In the genomic region with DNA sequence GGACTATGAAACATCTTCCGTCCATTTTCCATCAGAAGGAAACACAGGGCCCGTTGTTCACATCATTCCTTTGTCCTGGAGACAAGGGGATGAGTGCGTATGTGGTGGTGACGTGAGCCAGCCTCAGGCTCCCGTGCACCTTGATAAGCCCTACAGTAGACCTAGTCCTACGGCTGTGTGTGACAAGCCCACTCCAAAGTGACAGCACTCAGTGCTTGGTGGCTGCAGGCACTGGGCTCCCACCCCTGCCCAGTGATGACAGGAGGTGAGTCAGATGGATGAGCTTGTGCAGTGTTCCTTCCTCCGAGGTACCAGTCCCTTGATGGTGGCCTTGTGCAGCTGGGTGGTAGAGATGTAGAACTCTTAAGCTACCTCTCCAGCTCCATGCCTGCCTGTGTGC, we compare ENCODE assay signal across 28 mouse cellular contexts. TPM values are rescaled to one million over a fixed set of nuclear protein-coding genes. Genes with fewer than 3 reads are reported as not detected.
DNase-seq lines count a peak whose midpoint lies in the region; ATAC-seq and TF ChIP-seq lines count a peak whose summit lies in the region.
"Had no signal": no experiment of that assay in that cellular context is flagged by ENCODE, and none has a peak within 500 bp of the region (broad histone marks: within the 10 kb centered on the region; RNA-seq: fewer than 3 reads in every experiment).

No protein-coding gene starts in this region.

- no peak overlapping the region for H3K9ac ChIP-seq in heart, embryonic 11.5 days (ENCODE audit: low read depth, low read length)
- no peak overlapping the region for H3K9ac ChIP-seq in heart, embryonic 14.5 days (ENCODE audit: low read length)
- H3K9ac ChIP-seq in heart, embryonic 16.5 days (ENCODE audit: low read length), result no peak overlapping the region
- H3K9ac ChIP-seq in heart, postnatal 0 days (replicated peaks; ENCODE audit: low read depth, low read length), result no peak overlapping the region
- H3K9ac ChIP-seq in hindbrain, postnatal 0 days (replicated peaks; ENCODE audit: low read length), result no peak overlapping the region
- H3K9ac ChIP-seq: embryonic facial prominence, embryonic 12.5 days; embryonic facial prominence, embryonic 15.5 days; forebrain, embryonic 12.5 days; forebrain, embryonic 15.5 days; hindbrain, embryonic 13.5 days had no signal

- H3K27me3 ChIP-seq in heart, embryonic 11.5 days (ENCODE audit: control insufficient read depth, insufficient read depth, low read length), result peaks cover 17% of the 10 kb centered on the region
- H3K27me3 ChIP-seq in heart, embryonic 14.5 days (ENCODE audit: control insufficient read depth, insufficient read depth, low read length), result peaks cover 16% of the 10 kb centered on the region; the same call in 1 of the 2 replicates
- H3K27me3 ChIP-seq in heart, embryonic 16.5 days (ENCODE audit: control insufficient read depth, insufficient read depth, low read length), result no peaks in the 10 kb centered on the region; the same call in 1 of the 2 replicates
- H3K27me3 ChIP-seq in heart, postnatal 0 days (ENCODE audit: control insufficient read depth, insufficient read depth, low read length), result no peaks in the 10 kb centered on the region
- H3K27me3 ChIP-seq in hindbrain, postnatal 0 days (ENCODE audit: insufficient read depth, low read length), result no peaks in the 10 kb centered on the region
- H3K27me3 ChIP-seq: embryonic facial prominence, embryonic 12.5 days; embryonic facial prominence, embryonic 15.5 days; forebrain, embryonic 15.5 days; hindbrain, embryonic 13.5 days had no signal

- 37% methylated on average over 7 of the region's 7 CpGs for WGBS in heart, embryonic 11.5 days (ENCODE audit: insufficient replicate concordance)
- 25% methylated on average over 7 of the region's 7 CpGs for WGBS in heart, embryonic 14.5 days
- 30% methylated on average over 7 of the region's 7 CpGs for WGBS in heart, embryonic 16.5 days
- WGBS in heart, postnatal 0 days, result 26% methylated on average over 7 of the region's 7 CpGs
- WGBS in hindbrain, postnatal 0 days, result 95% methylated on average over 7 of the region's 7 CpGs

- peak; percentile 88 for TF ChIP-seq EP300 in heart, postnatal 0 days (IDR thresholded peaks at IDR 0.05; ENCODE audit: low read depth)

- intact Hi-C loops in heart, postnatal 14 days (cut with DNase I), result no loop called here
- intact Hi-C loops in heart, postnatal 25 days (cut with DNase I), result no loop called here

- H3K36me3 ChIP-seq in heart, embryonic 11.5 days (ENCODE audit: control insufficient read depth, insufficient read depth, low read length), result peaks cover 3% of the 10 kb centered on the region; the same call in 1 of the 2 replicates
- peaks cover 12% of the 10 kb centered on the region for H3K36me3 ChIP-seq in heart, embryonic 14.5 days (ENCODE audit: control insufficient read depth, insufficient read depth, low read length)
- peaks cover 9% of the 10 kb centered on the region; the same call in 1 of the 2 replicates for H3K36me3 ChIP-seq in heart, embryonic 16.5 days (ENCODE audit: control insufficient read depth, insufficient read depth)
- no peaks in the 10 kb centered on the region for H3K36me3 ChIP-seq in heart, postnatal 0 days (replicated peaks; ENCODE audit: control insufficient read depth, insufficient read depth, low read length)
- no peaks in the 10 kb centered on the region for H3K36me3 ChIP-seq in hindbrain, postnatal 0 days (ENCODE audit: insufficient read depth, low read length)
- H3K36me3 ChIP-seq: forebrain, embryonic 12.5 days; forebrain, embryonic 15.5 days had no signal

- no peak for DNase-seq in heart, postnatal 14 days
- DNase-seq in heart, postnatal 25 days (ENCODE audit: low spot score), result no peak
- DNase-seq in heart, postnatal 0 days (ENCODE audit: low spot score), result peak; percentile 74
- DNase-seq in hindbrain, postnatal 0 days (ENCODE audit: low spot score), result no peak
- DNase-seq in right cerebral cortex, adult 18-20 months, result no peak
- DNase-seq: adrenal gland, adult 2 months; adrenal gland, postnatal 14 days; cerebellum, adult 11 months; cerebellum, adult 2 months; cerebellum, adult 9-11 months; cerebellum, postnatal 25 days; gastrocnemius, postnatal 25 days; kidney, adult 18-20 months; kidney, adult 9 months had no signal

- no peak overlapping the region for H3K4me2 ChIP-seq in heart, embryonic 11.5 days
- no peak overlapping the region for H3K4me2 ChIP-seq in heart, embryonic 14.5 days (ENCODE audit: low read length)
- no peak overlapping the region for H3K4me2 ChIP-seq in heart, embryonic 16.5 days (ENCODE audit: low read depth, low read length)
- no peak overlapping the region for H3K4me2 ChIP-seq in heart, postnatal 0 days (ENCODE audit: low read depth, low read length)
- no peak overlapping the region for H3K4me2 ChIP-seq in hindbrain, postnatal 0 days (ENCODE audit: low read depth, low read length)
- H3K4me2 ChIP-seq: embryonic facial prominence, embryonic 12.5 days; embryonic facial prominence, embryonic 15.5 days; forebrain, embryonic 12.5 days; forebrain, embryonic 15.5 days; hindbrain, embryonic 13.5 days had no signal

- H3K9me3 ChIP-seq in heart, embryonic 11.5 days (replicated peaks; ENCODE audit: control insufficient read depth, low read length), result no peaks in the 10 kb centered on the region
- 0 out of 2 replicates have a peak, but pooled peaks cover 7% of the 10 kb centered on the region for H3K9me3 ChIP-seq in heart, embryonic 14.5 days (ENCODE audit: control insufficient read depth, low read length)
- H3K9me3 ChIP-seq in heart, embryonic 16.5 days (replicated peaks; ENCODE audit: control insufficient read depth, low read length), result peaks cover 4% of the 10 kb centered on the region; the same call in 1 of the 2 replicates
- H3K9me3 ChIP-seq in heart, postnatal 0 days (replicated peaks; ENCODE audit: control insufficient read depth, low read length), result no peaks in the 10 kb centered on the region
- H3K9me3 ChIP-seq in hindbrain, postnatal 0 days (ENCODE audit: low read length), result no peaks in the 10 kb centered on the region
- H3K9me3 ChIP-seq: embryonic facial prominence, embryonic 12.5 days; embryonic facial prominence, embryonic 15.5 days; forebrain, embryonic 12.5 days; forebrain, embryonic 15.5 days; hindbrain, embryonic 10.5 days; hindbrain, embryonic 13.5 days had no signal

- no peak overlapping the region for H3K4me3 ChIP-seq in heart, embryonic 11.5 days (ENCODE audit: low read depth, low read length)
- H3K4me3 ChIP-seq in heart, embryonic 14.5 days (ENCODE audit: control insufficient read depth in 1 of 2, insufficient read depth in 1 of 2, low read depth in 1 of 2, low read length in 2 of 2), result no peak overlapping the region
- H3K4me3 ChIP-seq in heart, embryonic 16.5 days (ENCODE audit: low read length), result no peak overlapping the region
- no peak overlapping the region for H3K4me3 ChIP-seq in heart, postnatal 0 days (ENCODE audit: low read depth, low read length)
- H3K4me3 ChIP-seq in hindbrain, postnatal 0 days (ENCODE audit: low read length), result no peak overlapping the region
- H3K4me3 ChIP-seq: embryonic facial prominence, embryonic 12.5 days; embryonic facial prominence, embryonic 15.5 days; forebrain, embryonic 12.5 days; forebrain, embryonic 15.5 days; hindbrain, embryonic 10.5 days; hindbrain, embryonic 13.5 days had no signal

- H3K27ac ChIP-seq in heart, embryonic 11.5 days (ENCODE audit: low read depth, low read length), result no peak overlapping the region
- H3K27ac ChIP-seq in heart, embryonic 14.5 days (replicated peaks in 1 of 2; ENCODE audit: control insufficient read depth in 1 of 2, insufficient read depth in 1 of 2, low read depth in 2 of 2, low read length in 2 of 2), result peak overlapping the region; percentile 46 to 49; a peak in 3 of 4 replicates
- H3K27ac ChIP-seq in heart, embryonic 16.5 days (ENCODE audit: low read length), result 0 out of 2 replicates have a peak overlapping the region, but pooled peaks have one; percentile 20
- 0 out of 2 replicates have a peak overlapping the region, but pooled peaks have one; percentile 37 for H3K27ac ChIP-seq in heart, postnatal 0 days (ENCODE audit: low read depth)
- H3K27ac ChIP-seq in hindbrain, postnatal 0 days, result no peak overlapping the region
- H3K27ac ChIP-seq: embryonic facial prominence, embryonic 12.5 days; embryonic facial prominence, embryonic 15.5 days; forebrain, embryonic 12.5 days; forebrain, embryonic 15.5 days; hindbrain, embryonic 10.5 days; hindbrain, embryonic 13.5 days had no signal

- H3K4me1 ChIP-seq in heart, embryonic 11.5 days (ENCODE audit: control insufficient read depth, insufficient read depth, low read length), result peaks cover 15% of the 10 kb centered on the region
- peaks cover 9 to 13% of the 10 kb centered on the region in 2 experiments; a peak in 3 of 4 replicates for H3K4me1 ChIP-seq in heart, embryonic 14.5 days (ENCODE audit: control insufficient read depth in 2 of 2, insufficient read depth in 2 of 2, low read length in 2 of 2)
- H3K4me1 ChIP-seq in heart, embryonic 16.5 days (ENCODE audit: control insufficient read depth, insufficient read depth, low read length), result peaks cover 8% of the 10 kb centered on the region
- H3K4me1 ChIP-seq in heart, postnatal 0 days (ENCODE audit: control insufficient read depth, insufficient read depth), result no peaks in the 10 kb centered on the region
- no peaks in the 10 kb centered on the region for H3K4me1 ChIP-seq in hindbrain, postnatal 0 days (ENCODE audit: insufficient read depth, low read length)
- H3K4me1 ChIP-seq: embryonic facial prominence, embryonic 12.5 days; embryonic facial prominence, embryonic 15.5 days; forebrain, embryonic 12.5 days; forebrain, embryonic 15.5 days; hindbrain, embryonic 10.5 days; hindbrain, embryonic 13.5 days had no signal

- ATAC-seq in heart, embryonic 11.5 days (replicated peaks; ENCODE audit: insufficient number of reproducible peaks, low FRiP score, low TSS enrichment), result peak; percentile 84
- peak; percentile 94 for ATAC-seq in heart, embryonic 14.5 days (ENCODE audit: insufficient number of reproducible peaks, insufficient read depth, low FRiP score, low read depth)
- ATAC-seq in heart, embryonic 16.5 days (replicated peaks; ENCODE audit: extremely low read depth, insufficient read depth, low FRiP score), result peak; percentile 94
- ATAC-seq in heart, postnatal 0 days (ENCODE audit: insufficient read depth, low read depth), result peak; percentile 98
- no peak for ATAC-seq in hindbrain, postnatal 0 days
- ATAC-seq: CD4-positive, CD25-positive, alpha-beta regulatory T cell, adult 4 months; forebrain, embryonic 15.5 days; hindbrain, embryonic 16.5 days; inflammation-experienced regulatory T-cells, adult 6 months; intestine, embryonic 16.5 days had no signal

- no peak for TF ChIP-seq CTCF in heart, postnatal 0 days (IDR thresholded peaks at IDR 0.05; ENCODE audit: low read depth)
- TF ChIP-seq CTCF in hindbrain, postnatal 0 days (IDR thresholded peaks at IDR 0.05; ENCODE audit: low read depth), result no peak

RNA-seq across cellular contexts. Expression of a gene that starts 33.7 kb away (rescaled TPM):
- 11.2 TPM in 2 replicates for polyA plus RNA-seq in heart, embryonic 11.5 days (2014; fragmentation: Nextera tagmentation; extraction: Ambion mirVana)
- total RNA-seq in heart, postnatal 14 days (2021), result 1 to 10 TPM; 5.6 to 7.5 TPM
- polyA plus RNA-seq in heart, embryonic 14.5 days (2014; fragmentation: Nextera tagmentation; extraction: Ambion mirVana), result 10.4 and 11.5 TPM in 2 replicates
- 10 to 100 TPM in 1 of 2 experiments, 1 to 10 TPM in 1; 8.8 to 11.9 TPM for total RNA-seq in heart, postnatal 25 days (2021)
- polyA plus RNA-seq in heart, embryonic 16.5 days (2015; fragmentation: Nextera tagmentation; extraction: Ambion mirVana), result 6.3 and 6.4 TPM in 2 replicates
- total RNA-seq in heart, postnatal 0 days (2014; rRNA removed; ENCODE audit: low replicate concordance), result 13.1 and 18.6 TPM in 2 replicates
- 6.4 and 7.3 TPM in 2 replicates for polyA plus RNA-seq in heart, postnatal 0 days (2015; fragmentation: Nextera tagmentation; extraction: Ambion mirVana)
- total RNA-seq in hindbrain, postnatal 0 days (2014; rRNA removed), result 18.3 and 22.1 TPM in 2 replicates
- 11.6 and 13.9 TPM in 2 replicates for polyA plus RNA-seq in hindbrain, postnatal 0 days (2015; fragmentation: Nextera tagmentation; extraction: Ambion mirVana)
- total RNA-seq: common myeloid progenitor, adult 5-6 weeks had no signal
- polyA plus RNA-seq: CD4-positive, CD25-positive, alpha-beta regulatory T cell, adult 4 months; inflammation-experienced regulatory T-cells, adult 6 months; intestine, embryonic 16.5 days had no signal

Comparison
In these comparisons a context has a peak if more than half of its experiments do, and no peak if none do; other contexts are left out.
1. H3K27ac ChIP-seq: peak in heart, embryonic 14.5 days (2 of 2), heart, embryonic 16.5 days (single experiment) and heart, postnatal 0 days (single experiment); none in heart, embryonic 11.5 days (single experiment) and hindbrain, postnatal 0 days (single experiment).